Comparison of ENCODE assay signal across 9 mouse cellular contexts in the genomic region with DNA sequence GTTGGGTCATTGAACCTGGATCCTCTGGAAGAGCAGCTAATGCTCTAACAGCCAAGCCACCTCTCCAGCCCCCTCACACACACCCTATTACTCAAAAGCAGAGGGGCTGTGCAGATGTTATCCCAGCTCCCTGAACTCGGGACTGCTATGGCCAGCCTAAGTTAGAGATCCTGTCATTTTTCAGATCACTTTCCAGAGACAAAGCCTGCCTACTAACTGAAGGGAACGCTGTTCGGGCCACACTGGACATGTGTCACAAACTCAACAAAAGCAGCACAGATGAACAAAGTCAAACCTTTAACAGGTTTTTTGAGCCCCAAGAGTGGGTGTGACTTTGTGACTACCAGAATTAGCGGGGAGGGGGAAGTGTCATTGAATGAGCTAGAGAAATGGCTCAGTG. TPM values are rescaled to one million over a fixed set of nuclear protein-coding genes. Genes with fewer than 3 reads are reported as not detected.
A peak's percentile ranks its signal among the peaks of the same experiment; 100 is the strongest.
DNase-seq lines count a peak whose midpoint lies in the region; ATAC-seq and TF ChIP-seq lines count a peak whose summit lies in the region.
"Had no signal": no experiment of that assay in that cellular context is flagged by ENCODE, and none has a peak within 500 bp of the region (broad histone marks: within the 10 kb centered on the region; RNA-seq: fewer than 3 reads in every experiment).

No protein-coding gene starts in this region.

- intact Hi-C loops in heart, adult 2 months (cut with DNase I) = no loop called here
- intact Hi-C loops in left cerebral cortex, adult 2 months (cut with DNase I) = no loop called here

- no peak overlapping the region for H3K4me2 ChIP-seq in heart, embryonic 16.5 days (ENCODE audit: low read depth, low read length)
- H3K4me2 ChIP-seq in embryonic facial prominence, embryonic 15.5 days (replicated peaks) = 0 out of 2 replicates have a peak overlapping the region, but pooled peaks have one; percentile 3
- H3K4me2 ChIP-seq in liver, embryonic 12.5 days = peak overlapping the region; percentile 90

- 79% methylated on average over 4 of the region's 4 CpGs for WGBS in heart, embryonic 16.5 days
- 80% methylated on average over 4 of the region's 4 CpGs for WGBS in heart, adult 2 months
- WGBS in embryonic facial prominence, embryonic 15.5 days = 80% methylated on average over 4 of the region's 4 CpGs
- WGBS in liver, embryonic 12.5 days (ENCODE audit: insufficient replicate concordance) = 69% methylated on average over 4 of the region's 4 CpGs

- no peak for TF ChIP-seq CTCF in heart, adult 2 months (IDR thresholded peaks at IDR 0.05)
- TF ChIP-seq CTCF in ES-Bruce4 (IDR thresholded peaks at IDR 0.05; ENCODE audit: low read depth, low read length) = no peak
- TF ChIP-seq CTCF in left cerebral cortex, adult 2 months (IDR thresholded peaks at IDR 0.05) = no peak

- no peak overlapping the region for H3K27ac ChIP-seq in heart, embryonic 16.5 days (ENCODE audit: low read length)
- no peak overlapping the region for H3K27ac ChIP-seq in heart, adult 2 months
- H3K27ac ChIP-seq in ES-Bruce4 (ENCODE audit: insufficient read depth, low read length) = peak overlapping the region; percentile 56
- H3K27ac ChIP-seq in embryonic facial prominence, embryonic 15.5 days (replicated peaks) = peak overlapping the region; percentile 51; the same call in 1 of the 2 replicates
- H3K27ac ChIP-seq in liver, embryonic 12.5 days = peak overlapping the region; percentile 92
- H3K27ac ChIP-seq in left cerebral cortex, adult 2 months = no peak overlapping the region

- no peak overlapping the region for H3K4me3 ChIP-seq in heart, embryonic 16.5 days (ENCODE audit: low read length)
- no peak overlapping the region for H3K4me3 ChIP-seq in heart, adult 2 months
- peak overlapping the region; percentile 7; the same call in 1 of the 2 replicates for H3K4me3 ChIP-seq in ES-Bruce4 (ENCODE audit: low read depth, low read length)
- H3K4me3 ChIP-seq in embryonic facial prominence, embryonic 15.5 days (replicated peaks) = 0 out of 2 replicates have a peak overlapping the region, but pooled peaks have one; percentile 87
- H3K4me3 ChIP-seq in liver, embryonic 12.5 days = peak overlapping the region; percentile 80
- no peak overlapping the region for H3K4me3 ChIP-seq in left cerebral cortex, adult 2 months

- peaks cover 29% of the 10 kb centered on the region for H3K36me3 ChIP-seq in heart, embryonic 16.5 days (ENCODE audit: control insufficient read depth, insufficient read depth)
- peaks cover 3% of the 10 kb centered on the region; the same call in 1 of the 2 replicates for H3K36me3 ChIP-seq in heart, adult 2 months (ENCODE audit: control insufficient read depth, insufficient read depth, low read length)
- H3K36me3 ChIP-seq in ES-Bruce4 (ENCODE audit: control insufficient read depth, insufficient read depth, low read length, poor library complexity, severe bottlenecking) = peaks cover 38% of the 10 kb centered on the region
- H3K36me3 ChIP-seq in embryonic facial prominence, embryonic 15.5 days = peaks cover 45% of the 10 kb centered on the region
- H3K36me3 ChIP-seq in liver, embryonic 12.5 days = peaks cover 66% of the 10 kb centered on the region

- H3K27me3 ChIP-seq in heart, embryonic 16.5 days (ENCODE audit: control insufficient read depth, insufficient read depth, low read length) = no peaks in the 10 kb centered on the region
- H3K27me3 ChIP-seq in heart, adult 2 months (ENCODE audit: control insufficient read depth, insufficient read depth, low read length) = no peaks in the 10 kb centered on the region
- no peaks in the 10 kb centered on the region for H3K27me3 ChIP-seq in ES-Bruce4 (ENCODE audit: control insufficient read depth, insufficient read depth, low read length, poor library complexity, severe bottlenecking)
- no peaks in the 10 kb centered on the region for H3K27me3 ChIP-seq in embryonic facial prominence, embryonic 15.5 days
- H3K27me3 ChIP-seq in liver, embryonic 12.5 days (replicated peaks) = no peaks in the 10 kb centered on the region

- TF ChIP-seq EP300 in heart, adult 2 months (IDR thresholded peaks at IDR 0.05; ENCODE audit: insufficient read depth, low read depth, low read length) = no peak
- no peak for TF ChIP-seq EP300 in ES-Bruce4 (IDR thresholded peaks at IDR 0.05; ENCODE audit: insufficient read depth, low read depth, low read length)

- H3K79me2 ChIP-seq in heart, adult 2 months (replicated peaks; ENCODE audit: control insufficient read depth, insufficient read depth, low read length) = no peaks in the 10 kb centered on the region

- H3K9ac ChIP-seq in heart, embryonic 16.5 days (ENCODE audit: low read length) = peak overlapping the region; percentile 43; the same call in 1 of the 2 replicates
- no peak overlapping the region for H3K9ac ChIP-seq in heart, adult 2 months (ENCODE audit: low read depth, low read length)
- H3K9ac ChIP-seq in ES-Bruce4 (ENCODE audit: low read depth, poor library complexity, severe bottlenecking) = peak overlapping the region; percentile 88; the same call in 1 of the 2 replicates
- H3K9ac ChIP-seq in embryonic facial prominence, embryonic 15.5 days = 0 out of 2 replicates have a peak overlapping the region, but pooled peaks have one; percentile 21
- peak overlapping the region; percentile 84 for H3K9ac ChIP-seq in liver, embryonic 12.5 days

- no peak for DNase-seq in heart, adult 2 months
- DNase-seq in left cerebral cortex, adult 2 months (ENCODE audit: extremely low spot score in 1 of 2, low spot score in 2 of 2) = no peak
- DNase-seq in right cerebral cortex, postnatal 36 days (ENCODE audit: low spot score in 2 of 2) = no peak
- no peak for DNase-seq in ovary, postnatal 36 days (ENCODE audit: low spot score)
- DNase-seq: adrenal gland, postnatal 36 days had no signal

- H3K4me1 ChIP-seq in heart, embryonic 16.5 days (ENCODE audit: control insufficient read depth, insufficient read depth, low read length) = peaks cover 52% of the 10 kb centered on the region
- peaks cover 7% of the 10 kb centered on the region for H3K4me1 ChIP-seq in heart, adult 2 months (ENCODE audit: control insufficient read depth, insufficient read depth, low read length)
- H3K4me1 ChIP-seq in ES-Bruce4 (ENCODE audit: control insufficient read depth, insufficient read depth, low read length) = no peaks in the 10 kb centered on the region
- H3K4me1 ChIP-seq in embryonic facial prominence, embryonic 15.5 days = peaks cover 71% of the 10 kb centered on the region
- H3K4me1 ChIP-seq in liver, embryonic 12.5 days = peaks cover 68% of the 10 kb centered on the region

- H3K9me3 ChIP-seq in heart, embryonic 16.5 days (replicated peaks; ENCODE audit: control insufficient read depth, low read length) = no peaks in the 10 kb centered on the region
- H3K9me3 ChIP-seq in ES-Bruce4 (replicated peaks; ENCODE audit: control insufficient read depth, insufficient read depth, low read length, poor library complexity, severe bottlenecking) = no peaks in the 10 kb centered on the region
- no peaks in the 10 kb centered on the region for H3K9me3 ChIP-seq in embryonic facial prominence, embryonic 15.5 days (replicated peaks)
- no peaks in the 10 kb centered on the region for H3K9me3 ChIP-seq in liver, embryonic 12.5 days (replicated peaks)

- no peak for TF ChIP-seq POLR2A in heart, adult 2 months (IDR thresholded peaks at IDR 0.05; ENCODE audit: insufficient read depth, low read depth, low read length)
- no peak for TF ChIP-seq POLR2A in ES-Bruce4 (IDR thresholded peaks at IDR 0.05; ENCODE audit: insufficient read depth, low read length)

- no peak for ATAC-seq in heart, embryonic 16.5 days (replicated peaks; ENCODE audit: extremely low read depth, insufficient read depth, low FRiP score)
- no peak for ATAC-seq in embryonic facial prominence, embryonic 15.5 days (ENCODE audit: insufficient number of reproducible peaks, low FRiP score, low TSS enrichment, low read depth)
- no peak for ATAC-seq in liver, embryonic 12.5 days

RNA-seq across cellular contexts. Expression of gene B3galt4, which starts 1.6 kb away (rescaled TPM):
- 5.7 and 5.8 TPM in 2 replicates for polyA plus RNA-seq in heart, embryonic 16.5 days (2015; fragmentation: Nextera tagmentation; extraction: Ambion mirVana)
- 1 to 10 TPM; 1.8 to 1.9 TPM for total RNA-seq in heart, adult 2 months (2021)
- polyA plus RNA-seq in heart, adult 2 months (2012; rRNA removed) = 2.4 and 3.4 TPM in 2 replicates
- polyA plus RNA-seq in ES-Bruce4 (2011; ENCODE audit: insufficient read depth, insufficient read length, low read depth, missing spikeins) = 3.6 and 4.2 TPM in 2 replicates
- polyA plus RNA-seq in embryonic facial prominence, embryonic 15.5 days (2015; fragmentation: Nextera tagmentation; extraction: Ambion mirVana) = 6.0 and 8.5 TPM in 2 replicates
- polyA plus RNA-seq in liver, embryonic 12.5 days (2016; fragmentation: Nextera tagmentation; extraction: Ambion mirVana) = 2.1 and 2.6 TPM in 2 replicates
- 1 to 10 TPM; 6.3 to 6.5 TPM for total RNA-seq in left cerebral cortex, adult 2 months (2021)

RNA-seq across cellular contexts. Expression of gene Vps52, which starts 2.7 kb away (rescaled TPM):
- polyA plus RNA-seq in heart, embryonic 16.5 days (2015; fragmentation: Nextera tagmentation; extraction: Ambion mirVana) = 39.7 and 42.5 TPM in 2 replicates
- total RNA-seq in heart, adult 2 months (2021) = 10 to 100 TPM; 38.1 to 39.1 TPM
- 47.8 and 56.4 TPM in 2 replicates for polyA plus RNA-seq in heart, adult 2 months (2012; rRNA removed)
- 18.3 and 19.0 TPM in 2 replicates for polyA plus RNA-seq in ES-Bruce4 (2011; ENCODE audit: insufficient read depth, insufficient read length, low read depth, missing spikeins)
- 48.9 and 57.2 TPM in 2 replicates for polyA plus RNA-seq in embryonic facial prominence, embryonic 15.5 days (2015; fragmentation: Nextera tagmentation; extraction: Ambion mirVana)
- 41.1 and 43.5 TPM in 2 replicates for polyA plus RNA-seq in liver, embryonic 12.5 days (2016; fragmentation: Nextera tagmentation; extraction: Ambion mirVana)
- 10 to 100 TPM; 74.6 to 82.7 TPM for total RNA-seq in left cerebral cortex, adult 2 months (2021)

RNA-seq across cellular contexts. Expression of gene Rps18, which starts 2.9 kb away (rescaled TPM):
- polyA plus RNA-seq in heart, embryonic 16.5 days (2015; fragmentation: Nextera tagmentation; extraction: Ambion mirVana) = 873 and 901 TPM in 2 replicates
- total RNA-seq in heart, adult 2 months (2021) = 100 to 1,000 TPM; 364 to 420 TPM
- polyA plus RNA-seq in heart, adult 2 months (2012; rRNA removed) = 180 and 194 TPM in 2 replicates
- 2,174 TPM in 2 replicates for polyA plus RNA-seq in ES-Bruce4 (2011; ENCODE audit: insufficient read depth, insufficient read length, low read depth, missing spikeins)
- polyA plus RNA-seq in embryonic facial prominence, embryonic 15.5 days (2015; fragmentation: Nextera tagmentation; extraction: Ambion mirVana) = 1,731 and 1,878 TPM in 2 replicates
- polyA plus RNA-seq in liver, embryonic 12.5 days (2016; fragmentation: Nextera tagmentation; extraction: Ambion mirVana) = 1,396 and 1,433 TPM in 2 replicates
- total RNA-seq in left cerebral cortex, adult 2 months (2021) = 100 to 1,000 TPM; 311 to 327 TPM

RNA-seq across cellular contexts. Expression of gene Wdr46, which starts 12.4 kb away (rescaled TPM):
- polyA plus RNA-seq in heart, embryonic 16.5 days (2015; fragmentation: Nextera tagmentation; extraction: Ambion mirVana) = 19.3 and 20.5 TPM in 2 replicates
- total RNA-seq in heart, adult 2 months (2021) = 10 to 100 TPM in 1 of 2 experiments, 1 to 10 TPM in 1; 8.8 to 10.0 TPM
- 8.7 and 9.1 TPM in 2 replicates for polyA plus RNA-seq in heart, adult 2 months (2012; rRNA removed)
- polyA plus RNA-seq in ES-Bruce4 (2011; ENCODE audit: insufficient read depth, insufficient read length, low read depth, missing spikeins) = 25.3 and 30.2 TPM in 2 replicates
- polyA plus RNA-seq in embryonic facial prominence, embryonic 15.5 days (2015; fragmentation: Nextera tagmentation; extraction: Ambion mirVana) = 36.2 and 36.5 TPM in 2 replicates
- polyA plus RNA-seq in liver, embryonic 12.5 days (2016; fragmentation: Nextera tagmentation; extraction: Ambion mirVana) = 49.4 and 52.7 TPM in 2 replicates
- total RNA-seq in left cerebral cortex, adult 2 months (2021) = 10 to 100 TPM; 14.7 to 18.4 TPM

RNA-seq across cellular contexts. Expression of gene Pfdn6, which starts 12.7 kb away (rescaled TPM):
- polyA plus RNA-seq in heart, embryonic 16.5 days (2015; fragmentation: Nextera tagmentation; extraction: Ambion mirVana) = 125 and 133 TPM in 2 replicates
- total RNA-seq in heart, adult 2 months (2021) = 10 to 100 TPM; 77.7 to 81.0 TPM
- 28.0 and 29.6 TPM in 2 replicates for polyA plus RNA-seq in heart, adult 2 months (2012; rRNA removed)
- 146 and 152 TPM in 2 replicates for polyA plus RNA-seq in ES-Bruce4 (2011; ENCODE audit: insufficient read depth, insufficient read length, low read depth, missing spikeins)
- polyA plus RNA-seq in embryonic facial prominence, embryonic 15.5 days (2015; fragmentation: Nextera tagmentation; extraction: Ambion mirVana) = 145 and 163 TPM in 2 replicates
- polyA plus RNA-seq in liver, embryonic 12.5 days (2016; fragmentation: Nextera tagmentation; extraction: Ambion mirVana) = 164 and 177 TPM in 2 replicates
- total RNA-seq in left cerebral cortex, adult 2 months (2021) = 10 to 100 TPM; 93.0 to 97.6 TPM

Comparison
In these comparisons a context has a peak if more than half of its experiments do, and no peak if none do; other contexts are left out.
1. H3K27ac ChIP-seq: peak in ES-Bruce4 (single experiment), embryonic facial prominence, embryonic 15.5 days (single experiment) and liver, embryonic 12.5 days (single experiment); none in heart, embryonic 16.5 days (single experiment), heart, adult 2 months (single experiment) and left cerebral cortex, adult 2 months (single experiment).
2. H3K4me3 ChIP-seq: peak in ES-Bruce4 (single experiment), embryonic facial prominence, embryonic 15.5 days (single experiment) and liver, embryonic 12.5 days (single experiment); none in heart, embryonic 16.5 days (single experiment), heart, adult 2 months (single experiment) and left cerebral cortex, adult 2 months (single experiment).